Mouse (Mus musculus) cerebellum, postnatal 10 days (tissue): ENCODE results near the gene Oxnad1.
"Not testable (repeated sequence)": the region's sequence is repeated elsewhere in the genome, so short reads cannot be mapped to it uniquely, and the experiment has no call there.

ENCODE experiments used
- DNase-seq, 2 experiments: peaks; one replicate each; pipeline ENCODE4 v3.0.0; 2021; ENCODE audit warnings: mixed read lengths in 2 of 2

The Oxnad1 gene

DNA sequence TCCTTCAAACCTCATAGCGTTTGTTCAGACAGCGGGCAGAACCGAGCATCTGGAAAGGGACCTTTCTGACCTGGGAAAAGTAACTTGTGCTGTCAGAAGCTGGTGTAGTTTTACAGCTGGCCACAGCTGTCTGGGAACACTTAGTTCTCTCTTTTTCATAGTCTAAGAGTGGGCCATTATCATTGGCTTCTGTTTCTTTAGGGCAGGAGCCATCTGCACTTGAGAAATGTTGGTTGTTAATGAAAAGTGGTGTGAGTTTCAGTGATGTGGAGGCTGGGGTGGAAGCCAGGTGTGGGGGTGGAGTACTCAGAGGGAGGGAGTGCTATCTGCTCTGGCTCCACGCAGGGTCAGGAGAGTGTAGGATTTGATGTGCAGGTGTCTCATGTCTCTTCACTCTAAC lies 6.0 kb downstream of the Oxnad1 start:
- DNase-seq = no peak

DNA sequence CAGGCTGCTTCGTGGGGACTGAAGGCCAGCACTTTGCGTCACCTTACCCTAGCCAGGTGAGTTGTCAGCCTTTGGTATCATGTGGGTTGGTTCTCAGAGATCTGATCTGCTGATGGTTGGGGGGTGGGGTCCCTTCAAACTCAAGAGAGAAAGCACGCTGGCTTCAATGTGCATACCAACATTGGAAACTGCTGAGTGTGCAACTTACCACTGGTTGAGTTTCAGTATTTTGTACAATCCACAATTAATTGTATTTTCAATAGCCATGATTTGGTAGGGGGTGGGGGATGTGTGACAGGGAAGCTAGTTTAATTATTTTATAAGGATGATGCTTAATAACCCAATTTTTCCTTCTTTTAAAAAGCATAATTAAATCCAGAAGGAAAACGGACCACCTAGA lies 6.5 kb downstream of the Oxnad1 start:
- DNase-seq = no peak

DNA sequence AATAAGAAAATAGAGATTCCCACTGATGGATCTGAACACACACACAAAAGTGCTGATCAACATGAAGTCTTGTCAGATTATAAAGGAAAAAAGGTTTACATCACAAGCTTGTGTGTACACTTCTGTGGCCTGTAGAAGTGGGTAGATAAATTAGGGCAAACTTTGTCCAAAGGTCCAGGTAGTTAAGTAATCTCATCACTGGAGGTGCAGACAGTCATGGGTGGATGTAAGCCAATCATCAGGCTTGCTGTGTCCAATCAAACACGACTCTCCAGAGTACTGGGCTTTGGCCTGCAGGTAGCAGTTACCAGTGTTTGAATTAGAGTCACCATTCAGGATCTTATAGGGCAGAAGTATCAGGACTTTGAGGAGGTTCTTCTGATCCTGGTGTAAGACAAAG lies 7.8 kb downstream of the Oxnad1 start:
- no peak for DNase-seq

DNA sequence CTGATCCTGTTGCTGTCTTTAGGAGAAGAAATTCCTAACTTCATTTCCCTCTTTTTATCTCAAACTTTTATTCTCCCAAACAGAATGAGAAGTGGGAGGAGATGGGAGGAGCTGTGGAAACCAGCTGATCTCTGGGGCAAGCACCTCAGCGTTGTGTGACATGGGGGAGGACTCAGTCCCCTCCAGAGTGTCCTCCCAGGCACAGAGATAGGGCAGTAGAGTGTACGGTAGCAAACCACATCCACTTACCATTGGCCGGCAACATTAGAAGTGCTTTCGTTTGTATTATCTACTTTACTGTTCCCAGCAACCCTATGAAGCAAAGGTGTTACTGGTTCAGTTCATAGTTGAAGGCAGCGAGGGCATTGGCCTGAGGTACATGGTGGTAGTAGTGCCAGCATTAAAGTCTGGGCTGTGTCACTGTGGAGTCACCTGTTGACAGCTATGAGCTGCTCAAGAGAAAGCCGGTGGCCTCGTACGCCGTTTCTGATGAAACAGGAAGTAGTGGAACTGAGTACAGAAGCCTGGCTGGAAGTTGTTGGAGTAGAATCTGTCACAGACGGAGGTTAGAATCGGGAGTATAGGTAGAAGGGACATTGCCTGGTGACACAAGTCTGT lies 8.4 kb downstream of the Oxnad1 start:
- DNase-seq = no peak

DNA sequence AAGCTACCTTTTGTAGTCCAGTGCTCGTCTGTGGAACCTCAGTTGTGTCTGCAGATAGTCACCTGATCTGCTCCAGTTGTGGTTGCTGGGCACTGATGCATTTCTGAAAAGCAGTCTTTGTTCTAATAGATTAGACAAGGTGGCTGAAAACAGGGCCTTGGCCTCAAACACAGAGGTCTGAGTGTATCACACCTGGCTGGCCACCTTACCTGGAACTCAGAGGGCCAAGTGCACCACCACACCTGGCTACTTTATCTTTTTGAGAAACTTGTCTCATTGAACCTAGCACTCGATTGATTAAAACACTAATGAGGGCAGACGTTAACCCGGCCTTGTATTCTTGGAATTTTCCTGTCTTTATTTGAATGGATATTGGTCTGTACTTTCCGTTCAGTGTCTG lies 10.5 kb downstream of the Oxnad1 start:
- no peak for DNase-seq

DNA sequence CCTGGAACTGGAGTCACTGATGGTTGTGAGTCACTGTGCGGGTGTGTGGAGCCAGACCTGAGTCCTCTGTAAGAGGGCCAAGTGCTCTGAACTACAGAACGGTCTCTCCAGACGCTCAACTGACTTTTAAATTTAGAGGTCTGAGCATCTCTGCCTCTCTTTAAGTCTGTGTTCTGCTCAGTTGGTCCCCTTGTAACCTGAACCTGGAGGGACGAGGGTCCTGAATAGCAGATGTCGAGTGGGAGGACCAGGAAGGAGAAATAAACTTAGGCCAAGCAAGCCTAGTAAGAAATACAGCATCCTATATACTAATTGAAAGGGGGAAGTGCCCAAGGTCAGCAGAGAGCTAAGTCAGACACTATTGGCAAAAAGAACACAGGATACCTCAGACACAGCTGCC lies 11.6 kb downstream of the Oxnad1 start:
- DNase-seq = no peak

DNA sequence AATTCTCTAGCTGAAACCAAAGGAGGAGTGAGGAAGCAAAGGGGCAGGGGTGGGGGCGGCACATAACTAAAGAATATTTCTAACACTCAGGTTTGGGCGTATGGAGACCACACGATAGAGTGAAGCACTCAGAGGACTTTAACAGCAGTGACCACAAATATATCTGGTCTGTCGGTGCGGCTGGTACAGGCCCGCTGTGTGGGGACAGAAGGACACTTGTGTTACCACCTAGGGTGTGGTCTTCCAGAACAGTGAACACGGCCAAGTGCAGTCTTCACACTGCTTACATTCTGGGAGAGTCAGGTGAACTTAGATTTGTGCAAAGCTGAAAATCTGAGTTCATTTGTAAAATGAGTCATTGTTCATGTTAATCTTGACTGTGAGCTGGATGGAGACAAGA lies 12.5 kb downstream of the Oxnad1 start:
- no peak for DNase-seq

DNA sequence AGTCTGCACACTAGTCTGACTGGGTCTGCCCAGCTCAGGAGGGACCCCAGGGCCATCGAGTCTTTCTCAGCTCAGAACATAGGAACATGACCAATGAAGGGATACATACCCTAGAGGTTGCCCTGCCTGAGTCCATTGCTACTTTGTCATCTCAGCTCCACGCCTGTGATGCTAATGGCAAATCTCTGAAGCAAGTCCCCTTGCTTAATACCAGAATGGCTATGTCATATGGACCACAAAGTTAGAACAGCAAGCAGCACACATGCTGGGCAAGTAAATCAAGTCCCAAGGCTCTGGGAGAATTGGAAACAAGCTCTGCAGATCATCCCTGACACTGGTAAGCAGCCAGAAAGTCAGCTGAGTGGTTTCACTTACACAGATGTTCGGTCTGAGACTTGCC lies 13.8 kb downstream of the Oxnad1 start:
- DNase-seq = no peak

DNA sequence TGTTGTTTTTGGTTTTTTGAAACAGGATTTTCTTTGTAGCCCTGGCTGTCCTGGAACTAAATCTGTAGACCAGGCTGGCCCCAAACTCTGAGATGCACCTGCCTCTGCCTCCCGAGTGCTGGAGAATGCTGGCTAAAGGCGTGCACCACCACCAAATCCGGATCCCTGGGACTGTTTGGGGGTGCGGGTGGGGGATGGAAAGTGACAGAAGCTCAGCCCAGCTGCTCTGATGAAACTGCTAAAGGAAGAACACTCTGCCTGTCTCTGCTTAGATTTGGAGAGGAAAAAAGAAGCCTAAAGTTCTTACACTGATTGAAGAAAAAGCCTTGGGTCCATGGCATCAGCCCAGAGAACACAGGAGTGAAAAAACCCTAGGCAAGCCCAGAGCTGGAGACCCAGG lies 18.4 kb downstream of the Oxnad1 start:
- DNase-seq = no peak

DNA sequence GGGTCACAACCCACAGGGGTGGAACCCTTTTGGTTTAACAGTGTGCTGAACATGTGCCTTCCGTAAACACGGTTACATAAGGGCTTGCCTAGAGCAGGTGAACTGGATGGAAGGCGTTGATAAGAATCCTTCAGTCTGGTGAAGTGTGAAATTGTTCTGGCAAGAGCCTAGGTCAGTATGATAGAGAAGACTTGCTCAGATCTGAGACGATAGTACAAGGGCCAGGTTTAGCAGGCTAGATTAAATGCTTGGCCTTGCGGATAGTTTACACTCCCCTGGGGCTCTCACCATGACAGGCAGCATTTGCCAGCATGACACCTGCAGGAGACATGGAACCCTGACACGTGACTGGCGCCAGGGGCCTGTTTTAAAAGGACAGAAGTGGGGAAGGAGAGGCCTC lies 20.5 kb downstream of the Oxnad1 start:
- DNase-seq = peak; percentile 10 to 20

DNA sequence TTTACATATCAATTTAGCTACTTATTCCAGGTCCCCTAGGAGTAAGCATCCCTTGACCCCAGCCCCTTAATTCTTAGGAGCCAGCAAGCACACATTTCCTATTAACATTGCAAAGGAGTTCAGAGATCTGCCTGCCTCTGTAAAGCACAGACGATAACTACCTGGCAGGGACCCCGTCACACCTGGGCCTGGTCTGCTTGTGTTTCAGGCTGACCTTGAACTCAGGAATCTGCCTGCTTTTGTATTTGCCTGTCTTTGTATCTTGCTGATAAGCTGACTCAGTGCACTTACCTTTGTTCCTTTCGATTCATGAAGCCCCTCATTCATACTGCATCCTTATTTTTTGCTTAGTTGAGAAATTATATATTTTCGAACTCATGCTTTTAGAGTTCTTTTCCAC lies 21.7 kb downstream of the Oxnad1 start:
- no peak for DNase-seq

DNA sequence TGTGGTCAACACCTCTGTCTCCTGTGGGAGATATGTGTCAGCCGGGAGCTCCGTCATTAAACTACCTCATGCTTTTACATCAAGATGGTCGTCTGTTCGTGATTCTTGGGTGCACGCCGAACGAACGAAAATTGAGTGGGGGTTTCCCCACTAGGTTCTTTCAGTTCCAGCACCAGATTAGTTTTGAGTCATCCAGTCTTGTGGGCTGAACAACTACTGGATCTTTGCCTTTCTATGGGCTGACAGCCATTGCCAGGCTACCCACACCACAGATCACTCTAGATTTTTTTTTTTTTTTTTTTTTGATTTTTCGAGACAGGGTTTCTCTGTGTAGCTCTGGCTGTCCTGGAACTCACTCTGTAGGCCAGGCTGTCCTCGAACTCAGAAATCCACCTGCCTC lies 26.9 kb downstream of the Oxnad1 start:
- not testable (repeated sequence) for DNase-seq

DNA sequence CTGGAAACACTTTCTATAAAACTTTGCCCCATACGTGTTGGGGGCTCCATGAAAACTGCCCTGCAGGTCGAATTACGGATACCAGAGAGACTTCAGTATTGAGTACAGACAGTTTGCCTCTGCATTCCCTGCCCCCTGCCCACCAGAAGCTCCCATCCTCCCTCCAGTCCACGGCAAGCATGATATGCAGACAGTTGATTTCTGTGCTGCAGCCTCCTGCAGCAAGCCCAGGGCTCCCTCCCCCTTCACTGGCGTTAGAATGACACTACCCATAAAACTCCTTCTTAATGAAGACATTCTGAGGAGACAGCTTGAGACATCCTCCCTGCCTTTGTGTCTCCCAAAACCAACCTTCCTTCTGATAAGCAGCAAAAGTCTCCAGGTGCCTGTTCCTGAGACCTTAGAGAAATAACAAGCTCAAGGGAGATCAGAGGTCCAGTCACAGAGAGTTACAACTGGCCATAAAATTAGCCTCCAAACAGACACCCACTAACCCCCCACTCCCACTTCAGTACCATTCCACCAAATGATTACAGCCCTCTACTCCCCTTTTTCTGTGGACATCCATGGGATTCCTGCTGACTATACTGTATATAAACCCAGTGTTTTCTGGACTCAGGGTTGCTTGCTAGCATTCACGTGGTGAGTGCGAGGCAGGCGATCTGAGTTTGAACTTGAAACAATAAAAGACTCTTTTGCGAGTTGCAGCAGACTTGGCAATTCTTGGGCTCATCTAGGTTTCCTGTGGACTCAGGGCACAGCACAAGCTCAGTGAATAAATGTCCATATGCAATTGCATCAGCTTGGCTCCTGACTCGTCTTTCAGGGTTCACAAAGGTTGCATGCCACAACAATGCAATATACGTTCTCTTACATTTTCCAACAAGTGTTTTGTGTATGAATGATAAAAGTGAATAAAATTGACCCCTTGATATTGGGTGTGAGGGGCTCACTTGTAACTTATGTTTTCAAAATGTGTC lies 36.1 kb downstream of the Oxnad1 start:
- no peak for DNase-seq

DNA sequence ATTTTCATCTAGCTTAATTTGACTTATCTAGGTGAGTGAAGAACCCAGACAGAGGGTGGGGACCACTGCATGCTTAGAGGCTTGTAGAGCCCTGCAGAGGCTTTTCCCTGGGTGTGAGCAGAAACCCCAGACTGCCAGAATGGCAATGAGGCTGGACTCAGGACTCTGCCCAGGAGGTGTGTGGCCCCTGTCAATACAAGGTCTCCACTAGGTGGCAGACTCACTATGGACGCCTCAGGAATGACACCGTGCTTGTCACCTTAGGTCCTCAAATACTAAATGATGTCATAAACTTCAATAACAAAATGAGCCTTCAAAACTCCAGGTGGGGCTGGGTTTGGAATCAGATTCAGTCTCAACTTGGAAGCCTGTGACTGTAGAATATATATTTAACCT lies 36.7 kb downstream of the Oxnad1 start:
- peak; percentile 21 to 34 for DNase-seq

DNA sequence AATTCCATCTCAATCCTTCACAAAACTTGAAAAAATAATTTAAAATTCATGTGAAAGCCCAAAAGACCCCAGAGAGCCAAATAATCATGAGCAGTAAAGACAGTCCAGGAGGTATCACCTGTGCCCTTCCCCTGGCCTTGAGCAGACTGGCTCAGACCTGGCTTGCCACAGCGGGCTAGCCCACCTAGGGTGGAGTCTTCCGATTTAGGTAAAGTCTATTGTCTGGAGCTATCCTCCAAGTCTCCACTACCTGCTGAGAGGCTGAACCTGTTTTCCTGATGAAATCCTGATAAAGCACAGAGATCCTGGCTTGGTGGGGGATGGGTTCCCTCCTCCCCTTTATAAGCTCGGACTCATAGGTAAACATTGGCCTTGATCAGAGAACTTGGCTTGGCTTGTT lies 39.1 kb downstream of the Oxnad1 start:
- no peak for DNase-seq

DNA sequence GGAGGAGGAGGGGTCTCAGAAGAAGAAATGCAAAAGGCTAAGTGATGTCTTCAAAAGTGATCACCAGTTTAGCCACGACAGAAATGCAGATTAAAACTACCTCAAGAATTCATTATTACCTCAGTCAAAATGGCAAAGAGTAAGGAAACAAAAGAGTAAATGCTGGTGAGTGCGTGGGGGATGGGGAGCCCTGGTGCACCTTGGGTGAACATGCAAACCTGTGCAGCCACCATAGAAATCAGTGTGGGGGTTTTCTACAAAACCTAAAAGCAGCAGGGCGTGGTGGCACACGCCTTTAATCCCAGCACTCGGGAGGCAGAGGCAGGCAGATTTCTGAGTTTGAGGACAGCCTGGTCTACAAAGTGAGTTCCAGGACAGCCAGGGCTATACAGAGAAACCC lies 40.1 kb downstream of the Oxnad1 start:
- not testable (repeated sequence) for DNase-seq

DNA sequence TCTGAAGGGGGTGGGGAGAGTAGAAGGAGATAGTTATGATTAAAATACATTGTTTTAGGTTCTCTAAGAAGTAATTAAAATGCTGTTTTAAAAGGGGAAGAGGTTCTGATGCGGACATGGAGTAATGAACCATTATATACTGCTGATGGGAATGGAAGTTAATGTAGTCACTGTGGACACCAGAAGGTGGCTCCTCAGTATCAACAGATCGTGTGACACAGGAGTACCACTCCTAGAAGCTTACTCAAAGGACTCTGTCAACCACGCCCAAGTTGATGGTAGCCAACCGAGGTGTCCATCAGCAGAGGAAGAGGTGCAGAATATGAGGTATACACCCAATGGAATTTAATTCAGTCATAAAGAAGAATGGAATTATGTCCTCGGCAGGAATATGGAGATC lies 43.2 kb downstream of the Oxnad1 start:
- no peak for DNase-seq

DNA sequence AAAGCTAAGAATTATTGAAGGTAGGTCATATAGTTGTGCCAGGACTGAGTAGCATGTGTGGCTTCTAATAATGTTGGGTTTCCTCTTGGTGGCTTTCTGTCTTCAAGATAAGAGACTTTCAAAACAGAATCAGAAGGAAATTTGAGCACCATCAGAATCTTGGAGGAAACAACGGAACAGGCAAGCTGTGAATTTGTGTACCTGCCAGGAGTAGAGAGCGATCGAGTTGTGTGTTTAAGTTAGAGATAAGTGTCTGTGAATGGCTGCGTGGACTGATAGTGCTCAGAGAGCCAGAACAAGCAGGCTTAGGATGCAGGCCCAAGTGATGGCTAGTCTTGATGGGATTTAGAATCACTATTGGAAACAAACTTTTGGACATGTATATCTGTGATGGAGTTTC lies 46.7 kb downstream of the Oxnad1 start:
- DNase-seq = no peak

DNA sequence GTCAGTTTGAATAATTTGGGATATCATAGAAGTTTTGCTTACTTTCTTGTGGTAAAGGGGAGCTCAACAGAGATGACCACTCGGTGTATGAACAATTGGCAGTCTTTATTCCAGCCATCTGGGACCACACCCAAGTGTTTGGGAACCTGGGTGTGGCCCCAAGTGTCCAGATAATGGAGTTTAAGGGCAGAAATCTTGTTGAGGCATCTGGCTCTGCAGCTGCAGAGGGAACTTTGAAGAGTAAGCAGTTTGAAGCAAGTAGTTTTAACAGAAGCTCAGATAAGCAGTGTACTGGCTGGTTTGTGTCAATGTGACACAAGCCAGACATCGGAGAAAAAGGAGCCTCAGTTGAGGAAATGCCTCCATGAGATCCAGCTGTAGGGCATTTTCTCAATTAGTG lies 49.1 kb downstream of the Oxnad1 start:
- no peak for DNase-seq

DNA sequence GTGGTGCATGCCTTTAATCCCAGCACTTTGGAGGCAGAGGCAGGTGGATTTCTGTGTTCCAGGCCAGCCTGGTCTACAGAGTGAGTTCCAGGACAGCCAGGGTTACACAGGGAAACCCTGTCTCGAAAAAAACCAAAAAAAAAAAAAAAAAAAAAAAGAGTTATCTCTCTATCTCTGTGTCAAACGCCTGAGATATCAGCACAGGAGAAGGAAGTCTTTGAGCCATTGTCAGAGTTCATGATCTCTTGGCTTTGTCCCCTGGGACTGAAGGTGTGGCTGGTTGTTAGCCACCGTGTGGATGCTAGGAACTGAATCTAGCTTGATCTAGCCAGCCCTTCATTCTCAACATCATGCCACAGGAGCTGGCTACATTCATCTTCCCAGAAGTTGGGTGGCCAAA lies 51.3 kb downstream of the Oxnad1 start:
- DNase-seq = not testable (repeated sequence)

DNA sequence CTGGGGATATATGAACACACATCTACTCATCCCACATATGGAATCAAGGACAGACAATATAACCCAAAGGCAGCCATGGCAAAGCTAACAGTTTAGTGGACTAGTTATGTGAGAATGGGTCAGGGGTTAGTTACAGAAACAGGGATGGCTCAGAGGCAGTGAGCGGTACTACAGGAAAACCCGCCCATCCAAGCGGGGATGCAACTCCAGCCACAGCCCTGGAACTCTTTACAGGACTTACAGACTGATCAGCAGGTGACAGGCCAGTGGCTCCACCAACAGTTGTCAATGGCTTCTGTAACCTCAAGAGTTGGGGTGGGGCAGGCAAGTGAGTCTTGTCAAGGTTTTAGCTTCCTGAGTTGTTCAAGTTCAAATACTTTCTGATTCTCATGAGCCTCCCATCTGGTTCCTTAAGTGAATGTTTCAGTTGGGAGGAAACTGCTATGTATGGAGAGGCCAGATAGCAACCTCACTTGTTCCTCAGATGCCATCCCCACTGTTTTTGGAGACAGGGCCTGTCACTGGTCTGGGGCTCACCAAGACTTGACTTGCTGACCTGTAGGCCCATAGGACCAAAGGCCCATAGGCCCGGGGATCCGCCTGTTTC lies 55.3 kb downstream of the Oxnad1 start:
- no peak for DNase-seq

DNA sequence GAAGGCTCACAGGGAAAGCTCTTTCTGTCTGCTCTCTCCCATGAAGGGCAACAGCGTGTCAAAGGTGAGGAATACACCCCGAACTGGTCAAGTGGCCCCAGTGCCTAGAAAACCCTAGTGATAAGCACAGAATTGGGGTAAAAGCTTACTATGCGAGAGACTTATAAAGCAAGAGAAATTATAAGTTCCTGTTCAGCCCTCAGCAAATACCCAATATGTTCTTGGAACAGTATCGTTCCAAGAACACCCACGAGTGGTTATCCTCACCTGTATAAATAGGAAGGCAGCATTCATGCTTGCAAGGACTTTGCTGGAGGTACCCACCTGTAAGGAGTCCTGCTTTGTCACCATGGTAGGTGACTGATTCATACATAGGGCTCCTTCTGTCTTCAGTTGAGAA lies 56.5 kb downstream of the Oxnad1 start, which contains the start of gene Msmb:
Gene Msmb, plus strand, starts transcription at position 301 of the 400 bp plus-strand sequence.
- no peak for DNase-seq

DNA sequence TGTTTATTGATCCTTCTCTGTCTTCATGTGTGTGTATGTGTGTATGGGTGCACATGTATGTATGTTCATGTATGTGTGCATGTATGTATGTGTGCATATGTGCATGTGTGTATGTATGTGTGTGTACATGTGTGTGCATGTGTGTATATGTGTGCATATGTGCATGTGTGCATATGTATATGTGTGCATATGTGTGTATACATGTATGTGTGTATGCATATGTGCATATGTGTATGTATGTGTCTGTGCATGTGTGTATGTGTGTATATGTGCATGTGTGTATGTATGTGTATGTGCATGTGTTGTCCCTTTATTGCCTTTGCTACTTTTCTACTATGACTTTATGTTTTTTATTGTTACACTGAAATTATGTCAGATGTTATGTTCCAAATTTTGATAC lies 59.6 kb downstream of the Oxnad1 start:
- no peak for DNase-seq

DNA sequence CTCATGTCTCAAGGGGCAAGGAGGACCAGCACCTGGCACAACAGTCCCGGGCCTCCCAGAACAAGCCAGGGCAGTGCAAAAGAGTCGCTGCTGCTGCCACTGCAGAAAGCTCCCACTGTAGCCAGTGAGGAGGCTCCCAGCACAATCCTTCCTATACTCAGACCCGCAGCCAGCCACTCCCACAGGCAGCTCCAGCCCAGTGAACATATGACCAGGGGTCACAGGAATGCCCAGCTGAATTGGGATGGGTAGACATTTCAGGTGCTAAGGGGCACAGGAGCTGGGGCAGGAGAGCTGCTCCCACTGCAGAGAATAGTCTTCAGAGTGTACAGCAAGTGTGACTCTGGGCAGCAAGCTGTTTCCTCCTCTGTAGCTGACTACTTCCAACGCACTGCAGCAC lies 60.2 kb downstream of the Oxnad1 start:
- DNase-seq = no peak
